ENCODE assay signal across 15 mouse cellular contexts in the genomic region with DNA sequence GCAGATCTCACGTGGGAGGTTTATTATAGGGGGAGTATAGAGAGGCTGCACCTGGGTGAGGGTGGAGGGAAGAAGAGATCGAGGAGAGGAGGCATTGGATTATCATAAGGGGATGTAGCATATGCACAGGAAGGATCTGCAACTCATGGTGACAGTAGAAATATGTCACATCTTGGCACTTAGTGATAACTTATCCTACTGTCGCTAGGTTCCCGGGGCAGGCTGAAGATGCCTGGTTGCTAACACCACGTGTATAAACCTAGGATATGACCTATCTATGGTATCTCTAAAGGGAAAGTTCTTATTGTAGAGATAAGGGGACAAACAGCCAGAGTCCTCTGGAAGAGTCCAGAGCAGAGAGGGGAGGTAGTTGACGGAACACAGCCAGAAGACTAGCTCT. TPM values are rescaled to one million over a fixed set of nuclear protein-coding genes. Genes with fewer than 3 reads are reported as not detected.
"Had no signal": no experiment of that assay in that cellular context is flagged by ENCODE, and none has a peak within 500 bp of the region (broad histone marks: within the 10 kb centered on the region; RNA-seq: fewer than 3 reads in every experiment).

No protein-coding gene starts in this region.

- ATAC-seq: liver, postnatal 0 days had no signal

- H3K36me3 ChIP-seq: limb, embryonic 12.5 days; liver, embryonic 13.5 days; lung, embryonic 15.5 days; midbrain, embryonic 12.5 days; stomach, embryonic 15.5 days had no signal

- H3K27me3 ChIP-seq: liver, embryonic 13.5 days; lung, embryonic 15.5 days; midbrain, embryonic 12.5 days; stomach, embryonic 15.5 days had no signal

- H3K9ac ChIP-seq: limb, embryonic 12.5 days; liver, embryonic 13.5 days; liver, postnatal 0 days; lung, embryonic 15.5 days; midbrain, embryonic 12.5 days; stomach, embryonic 15.5 days had no signal

- H3K4me1 ChIP-seq: limb, embryonic 12.5 days; liver, embryonic 13.5 days; lung, embryonic 15.5 days; stomach, embryonic 15.5 days had no signal

- H3K4me2 ChIP-seq: limb, embryonic 12.5 days; liver, embryonic 13.5 days; lung, embryonic 15.5 days; stomach, embryonic 15.5 days had no signal

- H3K27ac ChIP-seq: limb, embryonic 12.5 days; liver, embryonic 13.5 days; lung, embryonic 15.5 days; macrophage; midbrain, embryonic 12.5 days; stomach, embryonic 15.5 days had no signal

- DNase-seq: kidney, adult 8-10 months; kidney, postnatal 10 days; kidney, postnatal 4 days; liver; liver, embryonic 13.5 days; liver, postnatal 0 days; lung, postnatal 14 days; right cerebral cortex, postnatal 14 days; thymus, adult 2 months; thymus, postnatal 25 days had no signal

- H3K4me3 ChIP-seq: limb, embryonic 12.5 days; liver, embryonic 13.5 days; lung, embryonic 15.5 days; midbrain, embryonic 12.5 days; stomach, embryonic 15.5 days had no signal

- H3K9me3 ChIP-seq: liver, embryonic 13.5 days; lung, embryonic 15.5 days; midbrain, embryonic 12.5 days; stomach, embryonic 15.5 days had no signal

RNA-seq across cellular contexts. Expression of a gene that starts 30.2 kb away (rescaled TPM):
- polyA plus RNA-seq: limb, embryonic 12.5 days; liver, embryonic 13.5 days; liver, postnatal 0 days; macrophage had no signal
